Mouse (Mus musculus) layer of hippocampus, adult 9-11 months (tissue): ENCODE measurements around the gene Wnk2.
"Not testable (repeated sequence)": the region's sequence is repeated elsewhere in the genome, so short reads cannot be mapped to it uniquely, and the experiment has no call there.

ENCODE experiments used
- DNase-seq: peaks from one replicate; pipeline ENCODE4 v3.0.0; 2022

Wnk2 gene

GRCm38 (mm10) chr13:49087420-49087819, 60.4 kb downstream of the Wnk2 start:
- DNase-seq: no peak

DNA sequence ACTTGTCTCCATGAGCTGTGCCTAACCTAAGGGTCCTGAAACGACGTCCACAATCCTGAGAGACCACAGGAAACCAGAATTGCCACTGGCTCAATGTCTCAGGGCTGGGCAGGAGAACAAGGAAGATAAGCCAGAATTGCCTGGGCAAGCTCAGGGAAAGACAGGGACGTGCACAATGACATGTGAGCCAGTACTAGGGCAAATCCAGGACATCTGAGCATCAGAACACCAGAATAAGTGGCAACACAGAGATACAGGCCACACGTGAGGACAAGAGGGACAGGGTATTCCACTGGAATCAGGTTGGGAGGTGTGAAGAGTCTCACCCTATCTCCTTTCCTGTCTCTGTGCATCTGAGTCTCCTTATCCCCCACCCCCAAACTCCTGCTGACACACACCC, 61.4 kb downstream of the Wnk2 start:
- DNase-seq: no peak

DNA sequence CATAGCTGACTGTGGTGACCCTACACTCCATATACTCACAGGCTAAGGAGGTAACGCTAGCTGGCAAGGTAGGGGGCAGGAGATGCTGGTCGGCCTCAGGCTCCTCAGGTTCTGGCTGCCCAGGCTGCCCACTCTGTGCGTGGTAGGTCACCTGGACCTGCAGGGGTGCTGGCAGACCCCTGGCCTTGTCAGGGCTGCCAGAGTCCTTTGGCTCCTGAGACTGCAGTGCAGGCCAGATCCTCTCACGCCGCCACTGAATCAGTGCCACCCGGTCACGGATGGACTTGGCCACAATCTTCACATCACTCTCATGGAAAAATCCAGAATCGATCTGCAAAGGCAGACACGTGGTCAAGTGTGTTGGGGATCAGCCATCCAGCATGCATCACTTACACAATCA, 62.6 kb downstream of the Wnk2 start:
- no peak for DNase-seq

GRCm38 (mm10) chr13:49084781-49085180, 63.0 kb downstream of the Wnk2 start:
- DNase-seq: no peak

GRCm38 (mm10) chr13:49083941-49084340, 63.9 kb downstream of the Wnk2 start:
- DNase-seq: peak; percentile 49

- no peak for DNase-seq
Measured at GRCm38 (mm10) chr13:49082151-49082879, 65.5 kb downstream of the Wnk2 start.

GRCm38 (mm10) chr13:49076196-49076595, 71.6 kb downstream of the Wnk2 start:
- DNase-seq: no peak

GRCm38 (mm10) chr13:49075377-49075776, 72.4 kb downstream of the Wnk2 start:
- no peak for DNase-seq

DNA sequence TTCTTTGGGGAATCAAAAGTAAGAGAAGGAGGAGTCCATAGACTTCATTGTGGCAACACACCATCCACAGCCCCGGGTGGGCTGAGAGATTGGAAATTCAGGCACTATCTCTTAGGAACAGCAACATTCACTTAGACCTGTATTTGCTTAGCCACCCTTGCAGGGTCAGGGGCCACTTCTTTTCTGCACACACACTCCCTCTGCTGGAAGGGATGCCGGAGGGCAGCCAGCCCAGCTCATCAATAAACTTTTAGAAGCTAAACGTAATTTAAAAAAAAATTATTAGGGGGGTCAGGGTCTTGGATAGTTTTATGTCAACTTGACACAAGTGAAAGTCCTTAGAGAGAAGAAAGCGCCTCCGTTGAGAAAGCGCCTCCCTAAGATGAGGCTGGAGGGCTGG, 74.5 kb downstream of the Wnk2 start:
- no peak for DNase-seq

DNA sequence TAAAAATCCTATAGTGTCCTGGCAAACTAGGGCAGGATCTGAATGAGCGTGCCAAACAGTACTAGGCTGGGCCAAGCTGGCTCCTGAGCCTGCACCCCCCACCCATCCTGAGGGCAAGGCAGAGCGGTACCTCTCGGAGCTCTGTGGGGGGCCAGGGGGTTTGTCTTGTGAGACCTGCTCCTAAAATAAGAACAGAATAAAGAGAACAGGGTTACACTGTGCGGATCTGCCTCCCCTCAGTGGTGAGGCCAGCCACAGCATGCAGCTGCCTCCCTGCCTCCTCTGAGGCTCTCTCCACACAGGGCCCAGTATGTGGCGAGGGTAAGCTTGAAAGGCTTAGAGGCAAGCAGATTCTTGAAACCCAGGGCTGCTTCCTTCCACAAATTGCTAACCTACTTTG, 76.0 kb downstream of the Wnk2 start:
- no peak for DNase-seq

DNA sequence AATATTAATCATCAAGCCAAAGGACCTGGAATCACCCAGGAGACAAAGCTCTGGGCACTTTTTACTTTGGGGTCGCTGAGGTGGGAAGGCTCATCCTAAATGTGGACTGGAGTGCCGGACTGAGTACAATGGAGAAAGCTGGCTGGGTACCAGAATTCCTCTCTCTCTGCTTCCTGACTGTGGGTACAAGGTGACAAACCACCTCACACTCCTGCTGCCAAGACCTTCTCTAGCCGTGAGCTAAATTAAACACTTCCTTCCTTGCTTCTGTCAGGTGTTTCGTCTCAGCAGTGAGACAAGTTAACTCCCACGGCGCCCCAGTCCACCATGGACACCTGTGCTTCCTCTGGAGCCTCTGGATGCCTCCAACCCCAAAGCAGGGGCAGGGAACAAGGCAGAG, 77.8 kb downstream of the Wnk2 start:
- no peak for DNase-seq

GRCm38 (mm10) chr13:49069393-49069792, 78.4 kb downstream of the Wnk2 start:
- peak; percentile 42 for DNase-seq

GRCm38 (mm10) chr13:49064257-49064656, 83.6 kb downstream of the Wnk2 start:
- no peak for DNase-seq

DNA sequence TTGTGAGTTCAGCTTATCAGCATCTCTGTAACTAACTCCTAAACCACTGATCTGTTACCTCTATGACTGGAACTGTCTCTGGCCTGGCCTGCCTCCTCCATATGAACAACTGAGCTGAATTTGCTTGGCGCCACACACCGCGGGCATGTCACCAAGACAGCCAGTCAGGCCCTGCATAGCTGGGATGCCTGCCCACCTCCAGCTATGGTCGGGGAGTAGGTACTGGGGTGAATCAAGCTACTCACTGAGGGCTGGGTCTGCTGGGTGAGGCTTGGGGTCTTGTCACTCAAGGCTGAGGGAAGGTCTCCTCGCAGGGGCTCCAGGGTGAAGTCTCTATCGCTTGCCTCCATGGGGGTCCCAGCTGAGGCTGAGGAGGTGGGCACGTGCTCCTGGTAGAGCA, 87.4 kb downstream of the Wnk2 start:
- DNase-seq: no peak

GRCm38 (mm10) chr13:49058528-49058927, 89.3 kb downstream of the Wnk2 start:
- no peak for DNase-seq

DNA sequence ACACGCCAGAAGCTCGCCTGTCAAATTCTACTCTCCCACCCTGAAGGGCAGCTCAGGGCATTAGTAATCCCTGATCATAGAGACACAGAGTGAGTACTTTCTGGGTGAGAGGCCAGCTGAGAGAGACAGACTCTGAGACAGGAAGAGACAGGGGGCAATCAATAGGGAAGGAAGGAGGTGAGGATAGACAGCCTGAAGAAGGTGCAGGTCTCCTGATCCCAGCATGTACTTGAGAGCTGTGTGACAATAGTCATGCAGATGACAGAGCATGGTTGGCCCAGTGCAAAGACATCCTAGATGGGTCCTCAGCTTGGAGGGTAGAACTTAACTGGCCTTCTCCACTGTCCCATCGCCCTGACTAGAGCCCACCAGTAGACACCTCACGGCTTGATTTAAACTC, 91.5 kb downstream of the Wnk2 start:
- DNase-seq: no peak

GRCm38 (mm10) chr13:49054753-49055152, 93.1 kb downstream of the Wnk2 start:
- not testable (repeated sequence) for DNase-seq

- DNase-seq: no peak
Measured at GRCm38 (mm10) chr13:49053333-49053732, 94.5 kb downstream of the Wnk2 start.

GRCm38 (mm10) chr13:49052512-49052911, 95.3 kb downstream of the Wnk2 start:
- no peak for DNase-seq

- no peak for DNase-seq
Measured at GRCm38 (mm10) chr13:49047393-49047792, 100.4 kb downstream of the Wnk2 start.

DNA sequence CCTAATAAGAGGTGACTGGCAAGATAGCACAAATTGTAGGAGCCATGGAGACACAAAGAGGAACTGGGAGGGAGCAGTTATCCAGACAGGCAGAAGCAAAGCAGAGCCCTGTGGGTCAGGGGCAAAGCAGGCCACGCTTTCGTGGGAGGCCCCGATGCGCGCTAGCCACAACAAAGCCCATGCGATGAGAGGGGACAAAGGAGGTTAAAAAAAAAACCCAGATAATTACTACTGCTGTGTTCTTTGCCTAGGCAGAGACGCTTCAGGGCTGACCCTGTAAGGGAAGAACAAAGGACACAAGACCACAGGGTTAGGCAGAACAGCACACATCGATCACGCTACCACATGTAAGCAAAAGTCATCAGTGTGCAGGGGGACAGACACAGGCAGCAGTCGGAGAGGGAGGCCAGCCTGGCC, 103.7 kb downstream of the Wnk2 start:
- DNase-seq: no peak

DNA sequence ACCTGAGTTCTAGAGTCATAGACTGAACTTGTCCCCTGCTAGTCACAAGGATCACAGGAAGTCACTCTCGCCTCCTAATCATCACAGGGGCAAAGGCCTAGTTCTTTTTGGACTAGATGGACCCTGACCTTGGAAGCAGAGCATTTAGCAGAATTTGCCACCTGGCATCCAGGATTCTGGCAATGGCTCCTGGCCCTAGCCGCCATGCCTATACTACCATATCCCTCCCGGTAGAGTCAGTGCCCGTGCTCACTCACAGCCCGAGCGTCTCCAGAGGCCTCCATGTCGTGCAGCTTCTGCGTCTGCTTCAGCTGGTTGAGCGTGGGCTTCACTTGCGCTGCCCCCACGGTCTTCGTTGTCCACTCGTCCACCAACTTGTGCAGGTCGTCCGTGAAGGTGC, 105.4 kb downstream of the Wnk2 start:
- DNase-seq: no peak

DNA sequence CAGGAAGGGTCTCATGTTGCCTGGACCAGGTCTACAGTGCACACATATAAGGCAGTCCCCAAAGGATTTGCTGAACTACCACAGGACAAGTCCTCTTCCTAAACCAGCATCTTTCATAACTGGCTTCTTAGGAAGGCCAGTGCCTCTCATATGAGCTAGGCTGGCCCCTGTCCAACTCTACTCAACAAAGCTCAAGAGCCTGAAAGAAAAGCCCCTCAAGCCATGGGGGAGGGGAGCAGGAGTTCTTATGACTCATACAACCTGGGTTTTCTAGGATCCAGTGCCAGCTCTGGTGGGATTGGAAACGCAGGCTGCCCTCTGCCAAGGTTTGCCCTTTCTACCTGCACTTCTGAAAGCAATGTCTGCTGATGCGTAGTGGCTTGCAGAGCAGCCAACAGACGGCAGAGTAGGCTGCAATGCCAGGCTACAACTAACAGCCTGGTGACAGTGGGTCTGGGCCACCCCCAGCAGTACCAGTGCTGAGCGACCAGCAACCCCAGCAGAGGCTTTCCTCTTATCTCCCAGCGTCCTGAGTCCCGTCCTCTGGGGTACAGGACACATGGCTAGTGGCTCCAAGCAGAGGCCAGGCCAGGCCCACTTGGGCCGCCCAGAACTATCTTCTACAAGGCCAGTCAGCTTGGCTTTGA, 110.8 kb downstream of the Wnk2 start:
- DNase-seq: no peak

DNA sequence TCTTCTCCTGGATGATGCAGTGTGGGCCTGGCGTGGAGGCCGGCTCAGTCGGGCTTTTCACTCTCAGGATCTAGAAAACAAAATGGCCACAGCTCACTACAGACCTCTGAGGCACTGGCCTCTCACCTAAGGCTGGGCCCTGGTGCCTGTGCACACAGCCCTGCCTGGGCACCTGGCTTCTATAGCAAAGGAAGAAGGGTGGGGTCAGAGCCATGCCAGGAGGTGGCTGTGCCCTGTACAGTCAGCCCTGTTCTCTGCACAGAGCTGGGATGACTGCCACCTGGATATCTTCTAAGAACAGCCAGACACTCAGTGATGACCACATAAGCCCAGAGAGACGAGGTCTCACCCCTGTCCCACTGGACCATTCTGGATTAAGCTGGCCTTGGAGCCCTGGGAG, 111.4 kb downstream of the Wnk2 start:
- no peak for DNase-seq

- DNase-seq: no peak
Measured at GRCm38 (mm10) chr13:49031029-49031428, 116.8 kb downstream of the Wnk2 start.
